Mouse (Mus musculus) layer of hippocampus, adult 8-10 months (tissue): ENCODE measurements around the gene Klhl2. TPM values are rescaled to one million over a fixed set of nuclear protein-coding genes. Genes with fewer than 3 reads are reported as not detected.

Source experiments
- DNase-seq, 2 experiments: peaks; one replicate each; pipeline ENCODE4 v3.0.0; 2022; ENCODE audit warnings: low spot score in 2 of 2
- total RNA-seq, 4 experiments: library from RNA; stranded (reverse); gene quantifications; 2 replicates each; pipeline ENCODE4 v1.2.4; 2022

The Klhl2 gene
- total RNA-seq, 4 experiments from 2014 or later, result 235 to 318 (median 267) TPM

GRCm38 (mm10) chr8:64703191-64703590 is 146.6 kb downstream of the Klhl2 start:
- no peak for DNase-seq

GRCm38 (mm10) chr8:64692651-64693201 is 157.1 kb downstream of the Klhl2 start, which contains the start of gene Cpe:
Gene Cpe, minus strand, starts transcription at chr8:64693054.
- DNase-seq, result peak; percentile 82 to 88

- no peak for DNase-seq
Measured at GRCm38 (mm10) chr8:64691591-64692401, 158.0 kb downstream of the Klhl2 start.

DNA sequence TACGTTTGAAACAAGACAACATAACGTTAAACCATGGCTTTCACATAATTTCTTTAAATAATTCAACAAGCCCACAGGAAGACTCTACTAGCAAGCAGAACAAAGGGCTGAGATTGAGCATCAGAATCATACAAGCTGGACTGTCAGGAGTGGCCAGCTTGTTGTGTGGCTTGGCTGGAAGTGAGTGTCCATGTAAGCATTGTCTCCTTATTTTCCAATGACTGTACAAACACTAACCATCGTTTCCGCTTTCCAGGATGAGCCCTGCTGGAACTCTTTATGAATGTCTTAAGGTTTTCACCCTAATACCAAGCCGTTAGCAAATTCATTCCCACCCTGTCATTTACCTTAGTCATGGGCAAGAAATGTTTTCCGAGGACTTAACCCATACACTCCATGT is 159.0 kb downstream of the Klhl2 start:
- no peak for DNase-seq

DNA sequence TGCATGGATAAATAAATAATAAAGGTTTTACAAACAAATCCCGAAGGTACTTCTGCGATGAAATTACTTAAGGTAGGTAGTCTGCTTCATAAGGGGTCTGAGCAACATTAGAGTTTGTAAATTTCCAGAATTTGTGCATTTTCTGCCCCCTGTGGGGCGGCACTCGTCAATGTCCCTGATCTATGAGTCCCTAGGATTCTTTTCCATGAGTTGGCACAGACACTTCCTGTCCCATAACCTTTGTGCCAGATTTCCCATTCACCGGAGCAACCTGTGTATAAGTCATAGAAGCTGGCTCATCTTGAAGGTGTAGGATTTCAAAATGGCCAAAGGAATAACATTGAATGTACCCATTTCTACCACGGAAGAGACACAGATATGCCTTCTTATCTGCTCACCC is 159.5 kb downstream of the Klhl2 start:
- no peak for DNase-seq

Other genes starting within 250 kb of the Klhl2 start
- 1,000 to 10,000 TPM; 2,655 to 2,856 (median 2,753) TPM for gene Cpe, start 157.0 kb downstream of the Klhl2 start, total RNA-seq
- gene Msmo1, start 116.2 kb downstream of the Klhl2 start, total RNA-seq, result 100 to 1,000 TPM in 2 of 4 experiments, 10 to 100 TPM in 2; 70.7 to 134 (median 105) TPM
- 10 to 100 TPM; 26.0 to 28.4 (median 28.3) TPM for gene Tmem192, start 97.2 kb upstream of the Klhl2 start, total RNA-seq
- gene Trim75, start 137.8 kb upstream of the Klhl2 start, total RNA-seq, result not detected
- gene Trim61, start 168.5 kb upstream of the Klhl2 start, total RNA-seq, result not detected
- not detected for gene Trim60, start 168.6 kb upstream of the Klhl2 start, total RNA-seq
- not detected for gene Apela, start 187.3 kb upstream of the Klhl2 start, total RNA-seq
- gene Gm10663, start 225.0 kb upstream of the Klhl2 start, total RNA-seq, result not detected